Mouse (Mus musculus) embryonic fibroblast, embryonic 13.5 days (primary cell): ENCODE data around the gene Inf2.

ENCODE experiments used
- CTCF ChIP-seq: IDR thresholded peaks from 2 replicates; pipeline ENCODE4 v1.5.1; 2011; ENCODE audit warnings: mild to moderate bottlenecking, control low read depth, low read length, moderate library complexity, borderline replicate concordance; ENCODE audit not compliant: insufficient read depth
- POLR2A ChIP-seq: IDR thresholded peaks from 2 replicates; pipeline ENCODE4 v1.6.1; 2011; ENCODE audit warnings: low read depth, mild to moderate bottlenecking, control low read depth, low read length, moderate library complexity

DNA sequence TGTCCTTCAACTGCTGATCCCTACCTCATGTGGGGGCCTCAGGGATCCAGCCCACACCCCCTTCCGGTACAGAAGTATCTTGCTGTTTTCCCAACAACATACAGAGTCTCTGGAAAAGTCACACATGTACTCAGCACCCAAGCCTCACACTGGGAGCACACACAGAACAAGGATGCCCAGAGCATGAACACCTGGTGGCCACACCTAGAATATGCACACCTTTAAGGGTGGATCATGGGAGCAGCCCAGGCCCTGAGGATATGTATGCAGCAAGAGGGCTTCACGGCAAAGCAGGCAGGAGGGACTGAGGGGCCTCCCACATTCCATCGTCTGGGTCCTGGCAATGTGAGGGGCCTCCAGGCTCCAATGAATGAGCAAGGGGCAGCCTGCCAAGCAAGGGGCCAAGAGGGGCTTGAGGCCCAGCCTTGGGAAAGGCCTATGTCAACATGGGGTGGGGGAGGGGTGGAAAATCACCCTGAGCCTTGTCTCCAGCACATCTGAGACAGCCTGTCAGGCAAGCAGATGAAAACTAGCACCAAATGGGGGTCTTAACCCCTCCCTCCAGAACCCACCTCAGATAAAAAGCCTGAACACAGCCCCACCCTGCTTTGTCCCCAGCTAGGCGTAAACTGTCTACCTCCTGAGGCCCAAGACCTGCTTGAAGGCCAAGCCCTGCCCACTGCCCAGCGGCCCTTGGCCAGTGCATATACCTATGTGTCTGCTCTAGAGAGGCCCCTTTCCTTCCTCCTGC lies 72.2 kb downstream of the Inf2 start:
- TF ChIP-seq CTCF (no peak), POLR2A (no peak)
